Mouse (Mus musculus) liver, embryonic 16.5 days (tissue): ENCODE measurements around the gene Adgrg1. TPM values are rescaled to one million over a fixed set of nuclear protein-coding genes. Genes with fewer than 3 reads are reported as not detected.

ENCODE experiments used
- ATAC-seq: fragments of 200-750 bp; cut with Nextera tagmentation; 2 replicates; pipeline ENCODE4 v1.8.0; 2017; ENCODE audit warnings: low read depth, mild to moderate bottlenecking, moderate number of reproducible peaks, moderate library complexity
- H3K27ac ChIP-seq: fragments of 300-500 bp; sonication (generic); 2 replicates; pipeline ENCODE4 v1.5.1; 2014; ENCODE audit warnings: mild to moderate bottlenecking, low read length
- H3K27me3 ChIP-seq: fragments of 300-500 bp; sonication (generic); 2 replicates; pipeline ENCODE4 v1.6.1; 2014; ENCODE audit warnings: low read depth, low read length, mixed read lengths; ENCODE audit not compliant: control insufficient read depth, insufficient read depth
- H3K36me3 ChIP-seq: fragments of 300-500 bp; sonication (generic); 2 replicates; pipeline ENCODE4 v1.6.1; 2014; ENCODE audit warnings: mild to moderate bottlenecking; ENCODE audit not compliant: control insufficient read depth, insufficient read depth
- H3K4me1 ChIP-seq: fragments of 300-500 bp; sonication (generic); 2 replicates; pipeline ENCODE4 v1.6.1; 2014; ENCODE audit warnings: low read depth, low read length, mixed read lengths; ENCODE audit not compliant: control insufficient read depth
- H3K4me2 ChIP-seq: fragments of 300-500 bp; sonication (generic); 2 replicates; pipeline ENCODE4 v1.6.1; 2014; ENCODE audit warnings: low read depth, low read length, mixed read lengths
- H3K4me3 ChIP-seq: fragments of 300-500 bp; sonication (generic); 2 replicates; pipeline ENCODE4 v1.5.1; 2014; ENCODE audit warnings: low read depth, mild to moderate bottlenecking, low read length
- H3K9ac ChIP-seq: fragments of 300-500 bp; sonication (generic); 2 replicates; pipeline ENCODE4 v1.6.1; 2014; ENCODE audit warnings: low read depth, low read length
- H3K9me3 ChIP-seq: fragments of 300-500 bp; sonication (generic); replicated peaks from 2 replicates; pipeline ENCODE4 v1.6.1; 2016; ENCODE audit warnings: low read length; ENCODE audit not compliant: control insufficient read depth
- WGBS: fragments of 180-500 bp; shearing (Covaris S2); extraction: QIAGEN DNeasy Blood & Tissue Kit; methylation state at CpG from one replicate; pipeline ENCODE4 v1.1.7; 2014; ENCODE audit not compliant: insufficient replicate concordance; 5-methylcytosine and 5-hydroxymethylcytosine counted together
- polyA plus RNA-seq: library from polyadenylated mRNA; unstranded; fragments of >200 nt; fragmentation: Nextera tagmentation; extraction: Ambion mirVana; gene quantifications from 2 replicates; pipeline ENCODE4 v1.2.1, GENCODE M21; 2015

The Adgrg1 gene
- polyA plus RNA-seq, 1 experiment from 2014 or later, result 50.6 TPM

DNA sequence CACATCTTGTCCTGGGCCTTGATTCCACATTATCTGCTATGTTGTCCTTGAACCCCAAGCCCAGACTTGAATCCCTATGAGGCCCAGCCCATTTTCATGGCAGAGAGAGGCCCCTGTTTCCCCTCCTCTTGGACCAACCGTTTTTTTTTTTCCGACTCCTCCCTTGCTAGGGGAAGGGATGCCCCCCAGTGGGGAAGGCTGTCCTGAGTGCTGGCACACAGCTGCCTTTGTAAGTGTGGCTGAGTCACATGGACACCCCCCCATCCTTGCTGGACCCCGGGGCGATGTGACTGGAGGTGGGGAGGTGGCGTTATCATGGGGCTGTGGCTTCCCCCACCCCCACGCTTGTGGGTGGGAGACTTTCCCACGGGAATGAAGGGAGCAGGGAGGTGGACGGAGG lies 6.4 kb downstream of the Adgrg1 start:
- Histone ChIP-seq H3K36me3 (no peaks in the 10 kb centered on the region), H3K4me3 (no peak overlapping the region), H3K4me1 (peaks cover 66% of the 10 kb centered on the region), H3K4me2 (no peak overlapping the region), H3K27me3 (no peaks in the 10 kb centered on the region; the same call in 1 of the 2 replicates), H3K27ac (no peak overlapping the region), H3K9ac (no peak overlapping the region), H3K9me3 (no peaks in the 10 kb centered on the region)
- ATAC-seq, result no peak
- 17% methylated on average over 8 of the region's 8 CpGs for WGBS

DNA sequence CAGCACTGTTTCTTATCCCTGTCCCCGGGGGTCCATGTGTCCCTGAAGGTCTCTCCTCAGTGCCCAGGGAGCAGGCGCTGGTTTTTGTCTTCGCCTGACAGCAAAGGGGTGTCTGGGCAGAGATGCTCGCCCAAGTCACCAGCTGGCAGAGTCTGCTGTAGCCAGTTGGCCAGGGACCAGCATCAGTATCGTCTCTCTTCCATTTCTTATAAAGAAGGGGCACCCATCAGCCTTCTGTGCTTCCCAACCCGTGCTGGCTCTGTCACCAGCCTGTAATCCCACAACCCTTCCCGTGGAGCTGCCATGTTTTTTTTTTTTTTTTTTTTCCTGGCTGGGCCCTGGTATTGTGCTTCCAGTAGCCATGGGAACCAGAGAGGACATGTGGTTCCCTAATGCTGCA lies 7.3 kb downstream of the Adgrg1 start:
- Histone ChIP-seq H3K9ac (no peak overlapping the region), H3K27me3 (no peaks in the 10 kb centered on the region), H3K36me3 (no peaks in the 10 kb centered on the region), H3K27ac (no peak overlapping the region), H3K4me2 (no peak overlapping the region), H3K4me3 (no peak overlapping the region), H3K4me1 (peaks cover 64% of the 10 kb centered on the region), H3K9me3 (no peaks in the 10 kb centered on the region)
- no peak for ATAC-seq
- WGBS, result 64% methylated on average over 7 of the region's 7 CpGs

GRCm38 (mm10) chr8:94983146-94983545 lies 8.6 kb downstream of the Adgrg1 start:
- Histone ChIP-seq H3K9me3 (no peaks in the 10 kb centered on the region), H3K9ac (no peak overlapping the region), H3K27me3 (no peaks in the 10 kb centered on the region), H3K36me3 (no peaks in the 10 kb centered on the region), H3K27ac (peak overlapping the region; percentile 96), H3K4me2 (peak overlapping the region; percentile 74; the same call in 1 of the 2 replicates), H3K4me1 (peaks cover 65% of the 10 kb centered on the region), H3K4me3 (no peak overlapping the region)
- 10% methylated on average over 4 of the region's 5 CpGs for WGBS
- ATAC-seq, result peak; percentile 14

GRCm38 (mm10) chr8:94983881-94984516 lies 9.4 kb downstream of the Adgrg1 start:
- Histone ChIP-seq H3K4me1 (peaks cover 65% of the 10 kb centered on the region), H3K9ac (peak overlapping the region; percentile 78), H3K9me3 (no peaks in the 10 kb centered on the region), H3K27ac (peak overlapping the region; percentile 96), H3K36me3 (no peaks in the 10 kb centered on the region), H3K27me3 (no peaks in the 10 kb centered on the region), H3K4me2 (peak overlapping the region; percentile 74), H3K4me3 (peak overlapping the region; percentile 73)
- 14% methylated on average over 10 of the region's 10 CpGs for WGBS
- ATAC-seq, result peak; percentile 86

GRCm38 (mm10) chr8:94985023-94985422 lies 10.5 kb downstream of the Adgrg1 start:
- Histone ChIP-seq H3K27ac (peak overlapping the region; percentile 96), H3K4me1 (peaks cover 70% of the 10 kb centered on the region), H3K4me2 (peak overlapping the region; percentile 74), H3K36me3 (no peaks in the 10 kb centered on the region), H3K27me3 (no peaks in the 10 kb centered on the region), H3K4me3 (peak overlapping the region; percentile 73), H3K9ac (peak overlapping the region; percentile 78), H3K9me3 (no peaks in the 10 kb centered on the region)
- WGBS, result 13% methylated on average over 6 of the region's 6 CpGs
- ATAC-seq, result peak; percentile 79

- H3K9ac ChIP-seq, result peak overlapping the region; percentile 78
- no peaks in the 10 kb centered on the region for H3K36me3 ChIP-seq
- ATAC-seq, result peak; percentile 15; the same call in 1 of the 2 replicates
- H3K4me2 ChIP-seq, result peak overlapping the region; percentile 74
- no peaks in the 10 kb centered on the region for H3K9me3 ChIP-seq
- WGBS, result 13% methylated on average over 5 of the region's 5 CpGs
- H3K4me1 ChIP-seq, result peaks cover 78% of the 10 kb centered on the region
- H3K27me3 ChIP-seq, result no peaks in the 10 kb centered on the region
- peak overlapping the region; percentile 73 for H3K4me3 ChIP-seq
- peak overlapping the region; percentile 96 for H3K27ac ChIP-seq
Measured at GRCm38 (mm10) chr8:94986676-94987075, 12.1 kb downstream of the Adgrg1 start.

DNA sequence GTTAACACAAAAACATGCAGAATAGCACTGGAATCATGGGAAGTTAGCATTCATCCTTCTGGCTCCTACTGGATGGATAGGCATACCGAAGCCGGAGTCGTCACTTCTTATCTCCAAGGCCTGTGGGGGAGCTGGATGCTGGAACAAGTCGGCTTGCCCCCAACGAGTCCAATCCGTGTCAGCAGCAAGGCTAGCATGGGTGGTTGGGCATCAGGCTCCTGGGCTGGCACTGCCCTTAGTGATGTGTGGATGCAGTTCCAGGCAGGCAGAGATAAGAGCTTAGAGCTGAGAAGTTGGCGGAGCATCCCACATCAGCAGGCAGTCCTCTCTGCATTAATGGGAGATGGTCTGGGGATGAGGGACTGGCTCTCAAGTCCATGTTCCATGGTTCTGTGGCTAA lies 13.0 kb downstream of the Adgrg1 start:
- ATAC-seq, result no peak
- WGBS, result 14% methylated on average over 7 of the region's 7 CpGs
- H3K4me1 ChIP-seq, result peaks cover 84% of the 10 kb centered on the region
- no peaks in the 10 kb centered on the region for H3K36me3 ChIP-seq
- H3K27me3 ChIP-seq, result no peaks in the 10 kb centered on the region
- H3K4me3 ChIP-seq, result peak overlapping the region; percentile 73
- peak overlapping the region; percentile 74 for H3K4me2 ChIP-seq
- H3K9ac ChIP-seq, result peak overlapping the region; percentile 78
- H3K27ac ChIP-seq, result peak overlapping the region; percentile 96; the same call in 1 of the 2 replicates
- H3K9me3 ChIP-seq, result no peaks in the 10 kb centered on the region

DNA sequence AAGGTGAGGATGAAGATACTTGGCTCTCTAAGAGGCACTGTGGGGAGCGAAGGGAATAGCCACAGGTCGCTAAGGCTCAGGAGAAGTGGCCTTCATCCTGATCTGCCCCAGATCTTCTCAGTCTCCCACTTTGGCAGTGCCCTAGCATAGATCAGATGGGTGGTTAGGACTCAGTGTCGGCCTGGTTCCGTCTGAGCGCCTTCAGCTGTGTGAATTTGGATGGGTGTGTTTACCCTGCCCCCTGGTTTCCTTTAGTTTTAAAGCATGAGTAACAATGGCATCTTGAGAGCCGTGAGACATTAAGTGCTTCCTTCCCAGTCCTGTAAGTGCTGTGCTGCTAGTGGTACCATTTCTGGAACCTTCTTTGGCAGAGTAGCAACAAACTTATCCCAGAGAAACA lies 14.1 kb downstream of the Adgrg1 start:
- no peak overlapping the region for H3K4me3 ChIP-seq
- 32% methylated on average over 6 of the region's 6 CpGs for WGBS
- H3K4me1 ChIP-seq, result peaks cover 84% of the 10 kb centered on the region
- no peaks in the 10 kb centered on the region for H3K27me3 ChIP-seq
- no peaks in the 10 kb centered on the region for H3K9me3 ChIP-seq
- H3K27ac ChIP-seq, result peak overlapping the region; percentile 38
- H3K4me2 ChIP-seq, result peak overlapping the region; percentile 3
- no peaks in the 10 kb centered on the region for H3K36me3 ChIP-seq
- H3K9ac ChIP-seq, result no peak overlapping the region; the same call in 1 of the 2 replicates
- ATAC-seq, result no peak

DNA sequence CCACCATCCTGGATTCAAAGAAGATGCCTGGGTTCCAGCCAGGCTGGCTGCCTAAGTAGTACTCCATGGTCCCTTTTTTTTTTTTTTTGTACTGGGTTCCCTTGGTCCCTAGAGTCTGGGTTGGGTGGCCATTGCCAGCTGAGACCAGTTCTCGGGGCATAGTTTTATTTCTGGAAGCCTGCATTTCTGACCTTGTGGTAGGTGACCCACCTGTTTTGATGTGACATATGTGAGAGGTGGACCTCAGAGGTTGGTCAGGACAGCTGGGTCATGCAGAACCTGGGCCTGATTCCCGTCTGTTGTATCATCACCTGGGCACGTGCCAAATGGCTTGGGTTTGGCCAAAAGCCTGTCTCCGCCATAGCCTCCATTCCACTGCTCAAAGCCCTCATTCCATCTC lies 15.2 kb downstream of the Adgrg1 start:
- ATAC-seq, result no peak
- Histone ChIP-seq H3K4me3 (no peak overlapping the region), H3K27me3 (no peaks in the 10 kb centered on the region), H3K9me3 (no peaks in the 10 kb centered on the region), H3K27ac (no peak overlapping the region), H3K4me1 (peaks cover 86% of the 10 kb centered on the region), H3K4me2 (no peak overlapping the region), H3K9ac (no peak overlapping the region), H3K36me3 (peaks cover 2% of the 10 kb centered on the region; the same call in 1 of the 2 replicates)
- WGBS, result 74% methylated on average over 4 of the region's 4 CpGs
